Mouse (Mus musculus) urinary bladder, postnatal 10 days (tissue): ENCODE results near the gene Rhbdd1.

Experiments used
- DNase-seq: peaks from one replicate; pipeline ENCODE4 v3.0.0; 2022; ENCODE audit warnings: low spot score

The Rhbdd1 gene

GRCm38 (mm10) chr1:82316111-82316745, at the start of gene Rhbdd1:
Gene Rhbdd1 (plus strand): TSS chr1:82316452.
- DNase-seq = peak; percentile 89

- DNase-seq = no peak
These were observed 48.7 kb upstream of the Rhbdd1 start for GRCm38 (mm10) chr1:82267547-82267946.

GRCm38 (mm10) chr1:82272231-82272630, 44.0 kb upstream of the Rhbdd1 start:
- no peak for DNase-seq

GRCm38 (mm10) chr1:82273529-82273928, 42.7 kb upstream of the Rhbdd1 start:
- DNase-seq = no peak

- no peak for DNase-seq
These were observed 41.9 kb upstream of the Rhbdd1 start for GRCm38 (mm10) chr1:82274361-82274760.

- DNase-seq = no peak
These were observed 36.5 kb upstream of the Rhbdd1 start for GRCm38 (mm10) chr1:82279768-82280167.

- DNase-seq = no peak
These were observed 34.4 kb upstream of the Rhbdd1 start for GRCm38 (mm10) chr1:82281823-82282222.

- peak; percentile 52 for DNase-seq
These were observed 33.1 kb upstream of the Rhbdd1 start for GRCm38 (mm10) chr1:82282992-82283611.

- no peak for DNase-seq
These were observed 32.4 kb upstream of the Rhbdd1 start for GRCm38 (mm10) chr1:82283901-82284301.

- DNase-seq = no peak
These were observed 31.8 kb upstream of the Rhbdd1 start for GRCm38 (mm10) chr1:82284403-82284802.

GRCm38 (mm10) chr1:82285461-82286189, 30.6 kb upstream of the Rhbdd1 start:
- no peak for DNase-seq

- DNase-seq = no peak
These were observed 29.8 kb upstream of the Rhbdd1 start for GRCm38 (mm10) chr1:82286190-82287051.

- no peak for DNase-seq
These were observed 29.0 kb upstream of the Rhbdd1 start for GRCm38 (mm10) chr1:82287052-82287775.

GRCm38 (mm10) chr1:82287776-82288325, 28.4 kb upstream of the Rhbdd1 start:
- no peak for DNase-seq

- DNase-seq = no peak
These were observed 27.7 kb upstream of the Rhbdd1 start for GRCm38 (mm10) chr1:82288421-82288990.

- DNase-seq = no peak
These were observed 26.9 kb upstream of the Rhbdd1 start for GRCm38 (mm10) chr1:82289116-82289989.

GRCm38 (mm10) chr1:82289990-82290681, 26.1 kb upstream of the Rhbdd1 start:
- no peak for DNase-seq

- DNase-seq = peak; percentile 37
These were observed 25.5 kb upstream of the Rhbdd1 start for GRCm38 (mm10) chr1:82290723-82291150.

- peak; percentile 54 for DNase-seq
These were observed 25.0 kb upstream of the Rhbdd1 start, which contains the start of gene Irs1 for GRCm38 (mm10) chr1:82291151-82291797. Gene Irs1 (minus strand): TSS chr1:82291416.
